Mouse (Mus musculus) CH12.LX (cell line): Measurements from ENCODE around the gene Olfr444. TPM values are rescaled to one million over a fixed set of nuclear protein-coding genes. Genes with fewer than 3 reads are reported as not detected.

Experiments used
- DNase-seq: peaks from one replicate; pipeline ENCODE4 v3.0.0-alpha.2; 2013; ENCODE audit errors: extremely low read depth
- H3K27ac ChIP-seq: 2 replicates; pipeline ENCODE4 v1.5.1; 2012; ENCODE audit warnings: low read depth, mild to moderate bottlenecking, control low read depth, moderate library complexity; ENCODE audit not compliant: insufficient read depth
- H3K27me3 ChIP-seq: replicated peaks from 2 replicates; pipeline ENCODE3; 2012; ENCODE audit warnings: inconsistent platforms
- H3K36me3 ChIP-seq, 2 experiments: replicated peaks in 1 of 2; 2 replicates each; pipeline versions ENCODE3 to v1.6.1; 2012; ENCODE audit warnings: inconsistent platforms in 1 of 2, low read length in 1 of 2, mild to moderate bottlenecking in 1 of 2, mixed read lengths in 1 of 2, moderate library complexity in 1 of 2; ENCODE audit not compliant: control insufficient read depth in 1 of 2, insufficient read depth in 1 of 2
- H3K4me1 ChIP-seq, 2 experiments: 2 replicates each; pipeline ENCODE4 v1.6.1; 2012; ENCODE audit warnings: inconsistent platforms in 1 of 2, moderate library complexity in 1 of 2; ENCODE audit not compliant: insufficient read depth in 2 of 2, control insufficient read depth in 1 of 2
- H3K4me2 ChIP-seq: 2 replicates; pipeline ENCODE4 v1.6.1; 2012; ENCODE audit warnings: low read depth, mild to moderate bottlenecking, control low read depth; ENCODE audit not compliant: poor library complexity, insufficient read depth, severe bottlenecking
- H3K4me3 ChIP-seq, 3 experiments: fragments of 150-350 bp in 1 of 3; sonication (generic) in 1 of 3; replicated peaks in 1 of 3; 2 replicates each; pipeline versions ENCODE3 to v1.5.1; 2011 to 2012; ENCODE audit warnings: low read depth in 2 of 3, low read length in 2 of 3, mild to moderate bottlenecking in 2 of 3, moderate library complexity in 2 of 3, control low read depth in 1 of 3, improper control_type of control experiment in 1 of 3, inconsistent platforms in 1 of 3, mixed read lengths in 1 of 3; ENCODE audit not compliant: poor library complexity in 1 of 3
- H3K79me2 ChIP-seq: replicated peaks from 2 replicates; pipeline ENCODE4 v1.6.1; 2012; ENCODE audit warnings: mild to moderate bottlenecking, moderate library complexity; ENCODE audit not compliant: control insufficient read depth, poor library complexity, insufficient read depth, severe bottlenecking; ENCODE audit errors: extremely low read depth
- H3K9ac ChIP-seq: 2 replicates; pipeline ENCODE4 v1.6.1; 2012; ENCODE audit warnings: low read depth, mild to moderate bottlenecking, control low read depth, moderate library complexity; ENCODE audit not compliant: insufficient read depth
- H3K9me3 ChIP-seq: replicated peaks from 2 replicates; pipeline ENCODE3; 2012; ENCODE audit warnings: low read length, inconsistent platforms, mixed read lengths
- BHLHE40 ChIP-seq: IDR thresholded peaks from 2 replicates; pipeline ENCODE4 v1.6.1; 2011; ENCODE audit warnings: mild to moderate bottlenecking, low read depth, low read length, improper control_type of control experiment
- CHD1 ChIP-seq: IDR thresholded peaks from 2 replicates; pipeline ENCODE4 v1.6.1; 2012; ENCODE audit warnings: low read depth, low read length, improper control_type of control experiment, inconsistent platforms
- CHD2 ChIP-seq: IDR thresholded peaks from 2 replicates; pipeline ENCODE4 v1.6.1; 2011; ENCODE audit warnings: low read length, improper control_type of control experiment
- CTCF ChIP-seq, 2 experiments: IDR thresholded peaks in 1 of 2; conservative IDR thresholded peaks in 1 of 2; 2 replicates each; pipeline ENCODE4 v1.5.1; 2011 to 2012; ENCODE audit warnings: low read depth in 2 of 2, low read length in 2 of 2, improper control_type of control experiment in 1 of 2, inconsistent platforms in 1 of 2, mild to moderate bottlenecking in 1 of 2, moderate library complexity in 1 of 2
- E2F4 ChIP-seq: IDR thresholded peaks from 2 replicates; pipeline ENCODE4 v1.6.1; 2011; ENCODE audit warnings: low read depth, low read length, improper control_type of control experiment; ENCODE audit not compliant: insufficient replicate concordance
- EP300 ChIP-seq: IDR thresholded peaks from 2 replicates; pipeline ENCODE4 v1.6.1; 2011; ENCODE audit warnings: low read length, improper control_type of control experiment
- ETS1 ChIP-seq: conservative IDR thresholded peaks from 2 replicates; pipeline ENCODE4 v1.6.1; 2012; ENCODE audit warnings: low read depth, mild to moderate bottlenecking, inconsistent platforms, low read length, improper control_type of control experiment, moderate library complexity
- JUN ChIP-seq: IDR thresholded peaks from 2 replicates; pipeline ENCODE4 v1.6.1; 2011; ENCODE audit warnings: low read depth, mild to moderate bottlenecking, low read length, improper control_type of control experiment, moderate library complexity; ENCODE audit not compliant: insufficient read depth
- JUND ChIP-seq: conservative IDR thresholded peaks from 2 replicates; pipeline ENCODE4 v1.6.1; 2011; ENCODE audit warnings: low read depth, low read length, improper control_type of control experiment
- KAT2A ChIP-seq: IDR thresholded peaks from 2 replicates; pipeline ENCODE4 v1.6.1; 2012; ENCODE audit warnings: low read length, improper control_type of control experiment, inconsistent platforms; ENCODE audit not compliant: insufficient replicate concordance
- MAFK ChIP-seq: IDR thresholded peaks from 2 replicates; pipeline ENCODE4 v1.6.1; 2011; ENCODE audit warnings: low read length, improper control_type of control experiment; ENCODE audit not compliant: insufficient replicate concordance
- MAX ChIP-seq: IDR thresholded peaks from 2 replicates; pipeline ENCODE4 v1.6.1; 2011; ENCODE audit warnings: low read length, improper control_type of control experiment
- MAZ ChIP-seq: IDR thresholded peaks from 2 replicates; pipeline ENCODE4 v1.6.1; 2012; ENCODE audit warnings: low read depth, mild to moderate bottlenecking, inconsistent platforms, low read length, improper control_type of control experiment, moderate library complexity
- MXI1 ChIP-seq: IDR thresholded peaks from 2 replicates; pipeline ENCODE4 v1.6.1; 2011; ENCODE audit warnings: mild to moderate bottlenecking, low read depth, low read length, improper control_type of control experiment
- MYC ChIP-seq: IDR thresholded peaks from 2 replicates; pipeline ENCODE4 v1.6.1; 2011; ENCODE audit warnings: low read depth, mild to moderate bottlenecking, improper control_type of control experiment, low read length
- NELFE ChIP-seq: IDR thresholded peaks from 2 replicates; pipeline ENCODE4 v1.6.1; 2011; ENCODE audit warnings: low read depth, low read length, improper control_type of control experiment
- NRF1 ChIP-seq: IDR thresholded peaks from 2 replicates; pipeline ENCODE4 v1.6.1; 2014; ENCODE audit warnings: low read depth, mild to moderate bottlenecking, inconsistent platforms, low read length, improper control_type of control experiment, moderate library complexity
- PAX5 ChIP-seq: IDR thresholded peaks from 2 replicates; pipeline ENCODE4 v1.6.1; 2012; ENCODE audit warnings: low read length, inconsistent platforms, mixed read lengths
- POLR2AphosphoS2 ChIP-seq: IDR thresholded peaks from 2 replicates; pipeline ENCODE4 v1.6.1; 2011; ENCODE audit warnings: low read depth, low read length, improper control_type of control experiment
- RAD21 ChIP-seq: IDR thresholded peaks from 2 replicates; pipeline ENCODE4 v1.6.1; 2011; ENCODE audit warnings: low read depth, mild to moderate bottlenecking, low read length, improper control_type of control experiment, moderate library complexity
- RCOR1 ChIP-seq: conservative IDR thresholded peaks from 2 replicates; pipeline ENCODE4 v1.6.1; 2012; ENCODE audit warnings: low read depth, mild to moderate bottlenecking, inconsistent platforms, low read length, improper control_type of control experiment
- SIN3A ChIP-seq: IDR thresholded peaks from 2 replicates; pipeline ENCODE4 v1.6.1; 2012; ENCODE audit warnings: low read length, improper control_type of control experiment, inconsistent platforms
- SMC3 ChIP-seq: IDR thresholded peaks from 2 replicates; pipeline ENCODE4 v1.6.1; 2011; ENCODE audit warnings: low read depth, low read length, improper control_type of control experiment
- TCF12 ChIP-seq: IDR thresholded peaks from 2 replicates; pipeline ENCODE4 v1.6.1; 2014; ENCODE audit warnings: low read depth, mild to moderate bottlenecking, inconsistent platforms, low read length, improper control_type of control experiment
- USF1 ChIP-seq: IDR thresholded peaks from 2 replicates; pipeline ENCODE4 v1.6.1; 2014; ENCODE audit warnings: low read depth, mild to moderate bottlenecking, inconsistent platforms, low read length, improper control_type of control experiment
- USF2 ChIP-seq: conservative IDR thresholded peaks from 2 replicates; pipeline ENCODE4 v1.6.1; 2011; ENCODE audit warnings: low read depth, low read length, improper control_type of control experiment
- ZC3H11A ChIP-seq: IDR thresholded peaks from 2 replicates; pipeline ENCODE4 v1.6.1; 2012; ENCODE audit warnings: low read depth, mild to moderate bottlenecking, inconsistent platforms, low read length, improper control_type of control experiment
- ZKSCAN1 ChIP-seq: IDR thresholded peaks from 2 replicates; pipeline ENCODE4 v1.6.1; 2012; ENCODE audit warnings: low read depth, inconsistent platforms, low read length, improper control_type of control experiment, borderline replicate concordance
- ZMIZ1 ChIP-seq: IDR thresholded peaks from 2 replicates; pipeline ENCODE4 v1.6.1; 2012; ENCODE audit warnings: low read depth, mild to moderate bottlenecking, inconsistent platforms, low read length, improper control_type of control experiment
- ZNF384 ChIP-seq: IDR thresholded peaks from 2 replicates; pipeline ENCODE4 v1.6.1; 2012; ENCODE audit warnings: low read depth, low read length, improper control_type of control experiment, inconsistent platforms
- dilution Hi-C: fragments of 300-500 bp; cut with MboI; formaldehyde crosslinking; loops from 2 replicates; pipeline ENCODE4 v1.14.3; 2020; ENCODE audit warnings: low sequenced_read_pairs; ENCODE audit not compliant: extremely low pct_unique_long_range_greater_than_20kb, extremely low pct_ligation_motif_present
- in situ Hi-C: fragments of 300-500 bp; cut with MboI; formaldehyde crosslinking; loops from 3 replicates; pipeline ENCODE4 v1.14.3; 2019; ENCODE audit warnings: low sequenced_read_pairs, low pct_ligation_motif_present, low pct_unique_long_range_greater_than_20kb, mixed read lengths
- polyA plus RNA-seq: library from polyadenylated mRNA; unstranded; fragments of >175 nt; gene quantifications from 2 replicates; pipeline ENCODE4 v1.2.1, GENCODE M21; 2012; ENCODE audit warnings: low read depth; ENCODE audit not compliant: insufficient read length
- total RNA-seq, 2 experiments: library from RNA; depleted of rRNA; stranded (reverse); fragments of 300-350 nt in 1 of 2; fragments of >200 nt in 1 of 2; gene quantifications; 2 replicates each; pipeline ENCODE4 v1.2.3; 2012 to 2014

Olfr444 gene
- total and polyA plus RNA-seq, 3 experiments = not detected

DNA sequence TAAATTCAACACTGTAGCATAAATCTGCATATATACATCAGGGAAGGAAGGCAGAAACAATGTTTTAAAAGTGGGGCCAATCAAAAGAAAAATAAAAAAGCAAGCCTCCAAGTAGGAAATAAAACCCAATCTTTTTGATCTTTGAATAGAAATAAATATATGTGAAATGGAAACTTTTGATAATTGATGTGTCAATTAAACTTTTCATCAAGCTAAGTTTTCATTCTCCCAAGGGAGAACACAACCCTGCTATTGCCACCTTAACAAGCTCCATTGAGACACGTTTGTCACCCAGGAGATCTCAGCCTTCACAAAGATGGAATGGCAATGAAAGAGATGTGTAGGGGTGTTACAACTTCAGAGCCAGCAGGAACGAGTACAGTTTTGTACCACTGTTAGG is 27.8 kb upstream of the Olfr444 start, which contains the start of gene Olfr446:
Gene Olfr446 (plus strand): TSS at position 301 of the 400 bp plus-strand sequence.
- H3K4me2 ChIP-seq = no peak within 1 kb of the TSS
- no peaks in the 10 kb centered on the region for H3K79me2 ChIP-seq
- dilution Hi-C loops (no loop called here), in situ Hi-C loops (no loop called here)
- H3K4me3 ChIP-seq = no peak within 1 kb of the TSS
- no peak for DNase-seq
- TF ChIP-seq JUND (no peak), SMC3 (no peak), USF1 (no peak), RCOR1 (no peak), PAX5 (no peak), MAZ (no peak), MYC (no peak), CHD1 (no peak), JUN (no peak), BHLHE40 (no peak)
- no peaks in the 10 kb centered on the region for H3K9me3 ChIP-seq
- no peaks in the 10 kb centered on the region for H3K36me3 ChIP-seq
- H3K27me3 ChIP-seq = no peaks in the 10 kb centered on the region
- no peak within 1 kb of the TSS for H3K27ac ChIP-seq
- H3K9ac ChIP-seq = no peak within 1 kb of the TSS
- H3K4me1 ChIP-seq = no peaks in the 10 kb centered on the region

DNA sequence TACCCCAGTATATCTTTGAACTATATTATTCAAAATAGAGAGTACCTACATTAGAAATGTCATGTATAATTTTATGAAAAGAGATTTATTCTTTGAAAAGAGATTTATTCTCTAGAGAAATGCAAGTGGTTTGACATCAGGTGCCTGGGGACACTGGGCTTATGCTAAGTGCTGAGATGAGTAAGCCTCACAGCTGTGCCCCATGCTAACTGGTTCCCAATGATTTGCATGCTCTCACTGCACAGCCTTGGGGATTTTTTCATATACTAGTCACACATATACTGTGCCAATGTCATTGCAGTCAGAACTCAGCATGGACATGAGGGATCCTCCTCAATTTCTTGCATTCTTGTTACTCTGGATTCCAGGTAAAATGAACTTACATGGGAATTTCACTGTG is 31.5 kb downstream of the Olfr444 start:
- Histone ChIP-seq H3K27ac (no peak overlapping the region), H3K4me1 (peaks cover 0 to 27% of the 10 kb centered on the region in 2 experiments; a peak in 2 of 4 replicates), H3K9ac (no peak overlapping the region), H3K4me3 (no peak overlapping the region), H3K36me3 (no peaks in the 10 kb centered on the region), H3K27me3 (no peaks in the 10 kb centered on the region), H3K4me2 (no peak overlapping the region), H3K9me3 (no peaks in the 10 kb centered on the region), H3K79me2 (no peaks in the 10 kb centered on the region)
- dilution Hi-C loops = no loop called here
- in situ Hi-C loops = no loop called here
- DNase-seq = peak; percentile 74
- TF ChIP-seq ZKSCAN1 (no peak), NRF1 (no peak), ETS1 (peak; percentile 72), POLR2AphosphoS2 (no peak), EP300 (peak; percentile 71), BHLHE40 (peak; percentile 60), CTCF (conservative IDR thresholded peaks at IDR 0.05 in 1 of 2, IDR thresholded peaks at IDR 0.05 in 1 of 2; ENCODE audit: low read depth in 2 of 2, low read length in 2 of 2) (no peak), NELFE (no peak), MAZ (no peak), JUN (no peak), ZNF384 (no peak), ZMIZ1 (no peak), SIN3A (no peak), MAX (no peak), MAFK (no peak), MYC (no peak), USF2 (no peak), JUND (0 out of 2 replicates have a peak, but pooled peaks have one; percentile 43), CHD2 (no peak), TCF12 (peak; percentile 53; the same call in 1 of the 2 replicates), PAX5 (no peak), KAT2A (no peak), SMC3 (no peak), RAD21 (no peak), E2F4 (no peak), ZC3H11A (no peak), MXI1 (no peak)
